Mouse (Mus musculus) midbrain, embryonic 15.5 days (tissue): Measurements from ENCODE around the gene Slc46a1. TPM values are rescaled to one million over a fixed set of nuclear protein-coding genes. Genes with fewer than 3 reads are reported as not detected.
A peak's percentile ranks its signal among the peaks of the same experiment; 100 is the strongest.

Experiments used
- ATAC-seq: fragments of 200-750 bp; cut with Nextera tagmentation; replicated peaks from 2 replicates; pipeline ENCODE4 v1.8.0; 2017; ENCODE audit warnings: moderate TSS enrichment
- H3K27ac ChIP-seq: fragments of 300-500 bp; sonication (generic); 2 replicates; pipeline ENCODE4 v1.5.1; 2015; ENCODE audit warnings: mild to moderate bottlenecking, inconsistent platforms
- H3K27me3 ChIP-seq: fragments of 300-500 bp; sonication (generic); replicated peaks from 2 replicates; pipeline ENCODE4 v1.6.1; 2015; ENCODE audit warnings: inconsistent platforms
- H3K36me3 ChIP-seq: fragments of 300-500 bp; sonication (generic); replicated peaks from 2 replicates; pipeline ENCODE4 v1.6.1; 2015; ENCODE audit warnings: inconsistent platforms
- H3K4me1 ChIP-seq: fragments of 300-500 bp; sonication (generic); 2 replicates; pipeline ENCODE4 v1.6.1; 2015; ENCODE audit warnings: inconsistent platforms
- H3K4me2 ChIP-seq: fragments of 300-500 bp; sonication (generic); 2 replicates; pipeline ENCODE4 v1.6.1; 2015; ENCODE audit warnings: inconsistent platforms, mild to moderate bottlenecking, moderate library complexity
- H3K4me3 ChIP-seq: fragments of 300-500 bp; sonication (generic); 2 replicates; pipeline ENCODE4 v1.5.1; 2015; ENCODE audit warnings: mild to moderate bottlenecking, inconsistent platforms
- H3K9ac ChIP-seq: fragments of 300-500 bp; sonication (generic); 2 replicates; pipeline ENCODE4 v1.6.1; 2015; ENCODE audit warnings: mild to moderate bottlenecking, inconsistent platforms
- H3K9me3 ChIP-seq: fragments of 300-500 bp; sonication (generic); 2 replicates; pipeline ENCODE4 v1.6.1; 2016; ENCODE audit warnings: inconsistent platforms
- WGBS: fragments of 180-500 bp; shearing (Covaris S2); methylation state at CpG from one replicate; pipeline ENCODE4 v1.1.7; 2015; ENCODE audit warnings: mixed read lengths; 5-methylcytosine and 5-hydroxymethylcytosine counted together
- polyA plus RNA-seq: library from polyadenylated mRNA; unstranded; fragments of >200 nt; fragmentation: Nextera tagmentation; extraction: Ambion mirVana; gene quantifications from 2 replicates; pipeline ENCODE4 v1.2.1, GENCODE M21; 2015

Gene Slc46a1
- polyA plus RNA-seq, 1 experiment from 2014 or later = 23.7 TPM

DNA sequence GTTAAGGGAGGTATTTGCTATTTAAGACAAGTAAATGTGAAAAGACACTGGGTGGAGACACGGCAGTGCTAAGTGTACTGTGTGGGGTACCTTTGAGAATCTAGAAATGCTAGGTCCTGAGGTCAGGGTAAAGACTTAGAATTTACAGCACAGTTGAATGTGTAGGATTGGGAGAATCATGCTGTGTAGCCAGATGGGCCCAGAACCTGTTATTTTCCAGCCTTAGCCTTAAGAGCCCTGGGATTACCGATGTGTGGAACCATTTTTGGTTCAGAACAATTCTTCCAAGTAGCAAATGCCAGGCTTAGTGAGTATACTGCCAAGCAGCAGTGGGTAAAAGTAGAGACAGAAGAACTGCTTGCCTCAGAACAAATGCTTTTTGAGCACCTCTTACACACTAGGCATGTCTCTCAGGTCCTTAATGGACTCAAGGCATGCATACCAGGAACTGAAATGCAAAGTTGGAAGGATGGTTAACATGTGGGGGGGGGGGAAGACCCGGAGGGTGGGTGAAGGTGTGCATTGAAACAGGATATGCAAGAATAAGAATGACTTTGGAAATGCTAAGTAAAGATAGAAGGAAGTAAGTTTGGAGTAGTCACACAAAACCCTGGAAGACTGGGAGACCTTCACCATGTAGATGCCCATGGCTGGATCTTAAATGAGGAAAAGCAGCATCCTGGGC lies 47.8 kb downstream of the Slc46a1 start:
- no peak for ATAC-seq

DNA sequence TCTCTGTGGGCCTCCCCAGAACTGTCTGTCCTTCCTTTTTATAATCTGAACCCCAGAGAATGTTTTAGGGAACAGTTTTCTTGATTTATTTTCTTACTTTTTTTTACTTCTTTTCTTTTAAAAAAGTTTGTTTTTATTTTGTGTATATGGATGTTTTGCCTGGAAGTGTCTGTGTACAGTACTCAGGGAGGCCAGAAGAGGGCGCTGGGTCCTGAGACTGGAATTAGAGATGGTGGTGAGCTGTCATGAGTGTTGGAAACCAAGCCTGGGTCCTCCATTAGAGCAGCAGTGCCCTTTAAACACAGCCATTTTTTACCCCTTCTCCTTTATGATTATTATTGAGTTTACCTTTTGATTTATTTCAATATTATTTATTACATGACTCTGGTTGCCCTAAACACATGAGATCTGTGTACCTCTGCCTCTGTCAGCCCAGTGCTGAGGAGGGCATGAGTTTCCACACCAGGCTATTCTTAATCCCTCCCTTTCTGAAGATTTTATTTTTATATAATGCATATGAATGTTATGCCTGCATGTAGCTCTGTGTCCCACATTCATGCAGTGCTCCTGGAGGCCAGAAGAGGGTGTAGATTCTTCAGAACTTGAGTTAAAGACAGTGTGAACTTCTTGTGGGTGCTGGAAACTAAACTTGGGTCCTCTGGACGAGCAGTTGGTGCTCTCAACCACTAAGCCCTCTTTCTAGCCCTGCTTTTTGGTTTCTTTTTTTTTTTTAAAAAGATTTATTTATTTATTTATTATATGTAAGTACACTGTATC lies 50.2 kb downstream of the Slc46a1 start:
- Histone ChIP-seq H3K9ac (no peak overlapping the region), H3K27me3 (no peaks in the 10 kb centered on the region), H3K4me1 (peaks cover 22% of the 10 kb centered on the region), H3K36me3 (peaks cover 32% of the 10 kb centered on the region; the same call in 1 of the 2 replicates), H3K4me3 (no peak overlapping the region), H3K4me2 (no peak overlapping the region), H3K9me3 (no peaks in the 10 kb centered on the region), H3K27ac (no peak overlapping the region)
- WGBS = 62% methylated on average over 2 of the region's 2 CpGs
- ATAC-seq = no peak

More for the DNA sequence above, 47.8 kb downstream of the Slc46a1 start:
- Histone ChIP-seq H3K27ac (no peak overlapping the region), H3K4me2 (peak overlapping the region; percentile 98), H3K9ac (peak overlapping the region; percentile 97), H3K4me3 (peak overlapping the region; percentile 95), H3K36me3 (peaks cover 16% of the 10 kb centered on the region), H3K9me3 (no peaks in the 10 kb centered on the region), H3K4me1 (peaks cover 22% of the 10 kb centered on the region), H3K27me3 (no peaks in the 10 kb centered on the region)
- 73% methylated on average over 3 of the region's 3 CpGs for WGBS

DNA sequence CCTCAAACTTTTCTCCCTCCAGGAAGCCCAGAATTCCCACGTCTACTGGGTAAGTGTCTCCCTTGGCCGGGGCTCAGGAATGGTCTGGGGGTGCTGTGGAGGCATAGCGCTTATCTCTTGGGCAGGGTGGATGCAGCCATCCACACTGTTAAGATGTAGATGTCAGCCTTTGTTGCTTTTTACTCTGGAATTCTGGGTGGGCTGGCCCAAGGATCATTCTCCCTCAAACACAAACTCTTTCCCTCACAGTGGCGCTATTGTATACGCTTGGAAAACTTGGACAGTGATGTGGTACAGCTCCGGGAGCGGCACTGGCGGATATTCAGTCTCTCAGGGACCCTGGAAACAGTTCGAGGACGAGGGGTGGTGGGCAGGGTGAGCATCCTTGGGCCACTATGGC lies 53.4 kb downstream of the Slc46a1 start:
- Histone ChIP-seq H3K4me2 (no peak overlapping the region), H3K9ac (no peak overlapping the region), H3K4me3 (no peak overlapping the region), H3K36me3 (peaks cover 42% of the 10 kb centered on the region; the same call in 1 of the 2 replicates), H3K9me3 (no peaks in the 10 kb centered on the region), H3K27ac (no peak overlapping the region), H3K4me1 (peaks cover under 1% of the 10 kb centered on the region; the same call in 1 of the 2 replicates), H3K27me3 (no peaks in the 10 kb centered on the region)
- WGBS = 87% methylated on average over 10 of the region's 10 CpGs
- no peak for ATAC-seq

Other genes starting within 250 kb of the Slc46a1 start
- gene Sdf2, start 220.0 kb upstream of the Slc46a1 start, polyA plus RNA-seq = 90.0 and 93.6 TPM in 2 replicates
- gene Supt6, start 219.7 kb upstream of the Slc46a1 start, polyA plus RNA-seq = 30.0 and 31.7 TPM in 2 replicates
- 55.0 and 62.3 TPM in 2 replicates for gene 2610507B11Rik, start 203.9 kb upstream of the Slc46a1 start, polyA plus RNA-seq
- gene BC030499, start 174.9 kb upstream of the Slc46a1 start, polyA plus RNA-seq = 0.11 and 0.28 TPM in 2 replicates
- 6.9 and 9.6 TPM in 2 replicates for gene Spag5, start 164.2 kb upstream of the Slc46a1 start, polyA plus RNA-seq
- gene Aldoc, start 142.7 kb upstream of the Slc46a1 start, polyA plus RNA-seq = 84.9 and 129 TPM in 2 replicates
- gene Pigs, start 137.3 kb upstream of the Slc46a1 start, polyA plus RNA-seq = 71.5 and 76.6 TPM in 2 replicates
- gene Unc119, start 122.2 kb upstream of the Slc46a1 start, polyA plus RNA-seq = 80.8 and 89.7 TPM in 2 replicates
- not detected in 2 replicates for gene Foxn1, start 79.1 kb upstream of the Slc46a1 start, polyA plus RNA-seq
- not detected in 2 replicates for gene Slc13a2, start 43.5 kb upstream of the Slc46a1 start, polyA plus RNA-seq
- gene Sarm1, start 32.1 kb downstream of the Slc46a1 start, polyA plus RNA-seq = 52.4 and 56.8 TPM in 2 replicates
- gene Vtn, start 33.4 kb downstream of the Slc46a1 start, polyA plus RNA-seq = 137 and 184 TPM in 2 replicates
- gene Sebox, start 37.8 kb downstream of the Slc46a1 start, polyA plus RNA-seq = 0.13 and 0.17 TPM in 2 replicates
- 90.5 and 91.0 TPM in 2 replicates for gene Tmem199, start 46.5 kb downstream of the Slc46a1 start, polyA plus RNA-seq
- 182 and 192 TPM in 2 replicates for gene Poldip2, start 46.5 kb downstream of the Slc46a1 start, polyA plus RNA-seq
- 64.2 and 70.0 TPM in 2 replicates for gene Tnfaip1, start 70.6 kb downstream of the Slc46a1 start, polyA plus RNA-seq
- gene Ift20, start 70.7 kb downstream of the Slc46a1 start, polyA plus RNA-seq = 117 and 128 TPM in 2 replicates
- 35.0 and 35.4 TPM in 2 replicates for gene Tmem97, start 85.1 kb downstream of the Slc46a1 start, polyA plus RNA-seq
- gene Nlk, start 231.7 kb downstream of the Slc46a1 start, polyA plus RNA-seq = 25.3 and 26.7 TPM in 2 replicates